Comparison of ENCODE assay signal across 24 mouse cellular contexts in genomic region chr4:88909600-88910534, GRCm38 (mm10). TPM values are rescaled to one million over a fixed set of nuclear protein-coding genes. Genes with fewer than 3 reads are reported as not detected.
DNase-seq lines count a peak whose midpoint lies in the region; ATAC-seq and TF ChIP-seq lines count a peak whose summit lies in the region.
"Had no signal": no experiment of that assay in that cellular context is flagged by ENCODE, and none has a peak within 500 bp of the region (broad histone marks: within the 10 kb centered on the region; RNA-seq: fewer than 3 reads in every experiment).

No protein-coding gene starts in this region.

- no peak for DNase-seq in liver, postnatal 0 days
- DNase-seq in liver, embryonic 11.5 days (ENCODE audit: low spot score) = no peak
- DNase-seq in 416B (ENCODE audit: low read depth) = peak; percentile 73
- DNase-seq in cerebellum, adult 8-10 months = no peak
- no peak for DNase-seq in right cerebral cortex, postnatal 10 days (ENCODE audit: low spot score in 2 of 2)
- DNase-seq: adrenal gland, adult 8-10 months; cerebellum, adult 11-12 months; cerebellum, adult 9-11 months; cerebellum, postnatal 36 days; gastrocnemius, adult 2 months; gastrocnemius, postnatal 25 days; heart, adult 11 months; heart, postnatal 10 days; heart, postnatal 4 days had no signal

- no peak overlapping the region for H3K4me2 ChIP-seq in liver, postnatal 0 days (ENCODE audit: low read depth, low read length)
- H3K4me2 ChIP-seq in liver, embryonic 11.5 days = no peak overlapping the region
- H3K4me2 ChIP-seq in heart, embryonic 11.5 days = no peak overlapping the region
- H3K4me2 ChIP-seq: embryonic facial prominence, embryonic 13.5 days; forebrain, embryonic 12.5 days; hindbrain, embryonic 13.5 days had no signal

- peak; percentile 60 for ATAC-seq in liver, postnatal 0 days
- no peak for ATAC-seq in liver, embryonic 11.5 days (replicated peaks; ENCODE audit: low FRiP score)
- peak; percentile 37 for ATAC-seq in granulocyte monocyte progenitor cell, adult 5-6 weeks (replicated peaks; ENCODE audit: poor library complexity, severe bottlenecking)
- ATAC-seq in megakaryocyte, adult 5-6 weeks (ENCODE audit: poor library complexity, severe bottlenecking) = peak; percentile 62
- no peak for ATAC-seq in heart, embryonic 11.5 days (replicated peaks; ENCODE audit: insufficient number of reproducible peaks, low FRiP score, low TSS enrichment)
- ATAC-seq: forebrain, embryonic 16.5 days; hindbrain, postnatal 0 days had no signal

- no peak overlapping the region for H3K4me3 ChIP-seq in liver, postnatal 0 days (ENCODE audit: low read depth, low read length)
- H3K4me3 ChIP-seq in liver, embryonic 11.5 days (ENCODE audit: low read depth, low read length) = no peak overlapping the region
- H3K4me3 ChIP-seq in heart, embryonic 11.5 days (ENCODE audit: low read depth, low read length) = no peak overlapping the region
- H3K4me3 ChIP-seq: embryonic facial prominence, embryonic 13.5 days; forebrain, embryonic 12.5 days; gastrocnemius, adult 2 months; hindbrain, embryonic 13.5 days had no signal

- no peak overlapping the region for H3K9ac ChIP-seq in liver, postnatal 0 days (replicated peaks)
- H3K9ac ChIP-seq in liver, embryonic 11.5 days (ENCODE audit: low read depth, low read length) = no peak overlapping the region
- no peak overlapping the region for H3K9ac ChIP-seq in heart, embryonic 11.5 days (ENCODE audit: low read depth, low read length)
- H3K9ac ChIP-seq: embryonic facial prominence, embryonic 13.5 days; forebrain, embryonic 12.5 days; hindbrain, embryonic 13.5 days had no signal

- H3K27ac ChIP-seq in liver, postnatal 0 days (ENCODE audit: low read depth) = no peak overlapping the region
- H3K27ac ChIP-seq in liver, embryonic 11.5 days (ENCODE audit: low read depth, low read length) = no peak overlapping the region
- H3K27ac ChIP-seq in heart, embryonic 11.5 days (ENCODE audit: low read depth, low read length) = no peak overlapping the region
- H3K27ac ChIP-seq: embryonic facial prominence, embryonic 13.5 days; forebrain, embryonic 12.5 days; gastrocnemius, adult 2 months; hindbrain, embryonic 13.5 days; hindbrain, postnatal 0 days had no signal

- peaks cover 5% of the 10 kb centered on the region; the same call in 1 of the 2 replicates for H3K4me1 ChIP-seq in liver, postnatal 0 days (ENCODE audit: insufficient read depth)
- peaks cover 15% of the 10 kb centered on the region for H3K4me1 ChIP-seq in liver, embryonic 11.5 days (replicated peaks; ENCODE audit: control insufficient read depth, insufficient read depth, low read length)
- H3K4me1 ChIP-seq in heart, embryonic 11.5 days (ENCODE audit: control insufficient read depth, insufficient read depth, low read length) = no peaks in the 10 kb centered on the region
- H3K4me1 ChIP-seq: embryonic facial prominence, embryonic 13.5 days; forebrain, embryonic 12.5 days; hindbrain, embryonic 13.5 days had no signal

- no peaks in the 10 kb centered on the region for H3K27me3 ChIP-seq in liver, postnatal 0 days (ENCODE audit: insufficient read depth, low read length)
- H3K27me3 ChIP-seq in liver, embryonic 11.5 days (replicated peaks; ENCODE audit: control insufficient read depth, insufficient read depth, low read length) = no peaks in the 10 kb centered on the region
- no peaks in the 10 kb centered on the region for H3K27me3 ChIP-seq in heart, embryonic 11.5 days (ENCODE audit: control insufficient read depth, insufficient read depth, low read length)
- H3K27me3 ChIP-seq: forebrain, embryonic 12.5 days; hindbrain, embryonic 13.5 days had no signal

- H3K9me3 ChIP-seq in liver, postnatal 0 days (ENCODE audit: low read length) = no peaks in the 10 kb centered on the region
- H3K9me3 ChIP-seq in liver, embryonic 11.5 days (ENCODE audit: control insufficient read depth, low read length) = no peaks in the 10 kb centered on the region
- H3K9me3 ChIP-seq in heart, embryonic 11.5 days (replicated peaks; ENCODE audit: control insufficient read depth, low read length) = no peaks in the 10 kb centered on the region
- H3K9me3 ChIP-seq: embryonic facial prominence, embryonic 13.5 days; forebrain, embryonic 12.5 days; hindbrain, embryonic 13.5 days had no signal

- TF ChIP-seq EP300 in liver, postnatal 0 days (IDR thresholded peaks at IDR 0.05; ENCODE audit: low read depth) = no peak

- H3K36me3 ChIP-seq in liver, postnatal 0 days (replicated peaks; ENCODE audit: insufficient read depth, low read length) = no peaks in the 10 kb centered on the region
- no peaks in the 10 kb centered on the region for H3K36me3 ChIP-seq in liver, embryonic 11.5 days (ENCODE audit: control insufficient read depth, insufficient read depth, low read length)
- no peaks in the 10 kb centered on the region for H3K36me3 ChIP-seq in heart, embryonic 11.5 days (ENCODE audit: control insufficient read depth, insufficient read depth, low read length)
- H3K36me3 ChIP-seq: embryonic facial prominence, embryonic 13.5 days; forebrain, embryonic 12.5 days; G1E; hindbrain, embryonic 13.5 days had no signal

- 67% methylated on average over 10 of the region's 10 CpGs for WGBS in liver, postnatal 0 days (ENCODE audit: insufficient replicate concordance)
- WGBS in liver, embryonic 11.5 days = 79% methylated on average over 10 of the region's 10 CpGs
- 78% methylated on average over 10 of the region's 10 CpGs for WGBS in heart, embryonic 11.5 days (ENCODE audit: insufficient replicate concordance)

- TF ChIP-seq CTCF in liver, postnatal 0 days (IDR thresholded peaks at IDR 0.05; ENCODE audit: low read depth) = no peak

RNA-seq across cellular contexts. Expression of gene Ifne, which starts 29.9 kb away (rescaled TPM):
- polyA plus RNA-seq in liver, postnatal 0 days (2015; fragmentation: Nextera tagmentation; extraction: Ambion mirVana) = not detected in 2 replicates
- not detected in 2 replicates for polyA plus RNA-seq in liver, embryonic 11.5 days (2014; fragmentation: Nextera tagmentation; extraction: Ambion mirVana)
- not detected in 2 replicates for total RNA-seq in granulocyte monocyte progenitor cell, adult 5-6 weeks (2014; fragmentation: Nextera tagmentation)
- total RNA-seq in granulocyte monocyte progenitor cell, adult 5-6 weeks (2017) = not detected in 2 replicates
- total RNA-seq in megakaryocyte, adult 5-6 weeks (2015) = not detected in 2 replicates
- not detected in 2 replicates for total RNA-seq in megakaryocyte, adult 5-6 weeks (2017)
- not detected in 2 replicates for polyA plus RNA-seq in heart, embryonic 11.5 days (2014; fragmentation: Nextera tagmentation; extraction: Ambion mirVana)
- total RNA-seq: adrenal gland, adult 8-10 months; G1E; gastrocnemius, adult 2 months; gastrocnemius, postnatal 25 days; heart, postnatal 10 days; heart, postnatal 4 days; hindbrain, postnatal 0 days had no signal
- polyA plus RNA-seq: embryonic facial prominence, embryonic 13.5 days; forebrain, embryonic 12.5 days; forebrain, embryonic 16.5 days; G1E; heart, embryonic 14.5 days; hindbrain, embryonic 13.5 days; hindbrain, postnatal 0 days had no signal

RNA-seq across cellular contexts. Expression of gene Ifna1, which starts 60.0 kb away (rescaled TPM):
- not detected in 2 replicates for polyA plus RNA-seq in liver, postnatal 0 days (2015; fragmentation: Nextera tagmentation; extraction: Ambion mirVana)
- polyA plus RNA-seq in liver, embryonic 11.5 days (2014; fragmentation: Nextera tagmentation; extraction: Ambion mirVana) = not detected in 2 replicates
- not detected in 2 replicates for total RNA-seq in granulocyte monocyte progenitor cell, adult 5-6 weeks (2014; fragmentation: Nextera tagmentation)
- total RNA-seq in granulocyte monocyte progenitor cell, adult 5-6 weeks (2017) = not detected in 2 replicates
- not detected in 2 replicates for total RNA-seq in megakaryocyte, adult 5-6 weeks (2015)
- total RNA-seq in megakaryocyte, adult 5-6 weeks (2017) = not detected in 2 replicates
- not detected in 2 replicates for polyA plus RNA-seq in heart, embryonic 11.5 days (2014; fragmentation: Nextera tagmentation; extraction: Ambion mirVana)
- total RNA-seq: adrenal gland, adult 8-10 months; G1E; gastrocnemius, adult 2 months; gastrocnemius, postnatal 25 days; heart, postnatal 10 days; heart, postnatal 4 days; hindbrain, postnatal 0 days had no signal
- polyA plus RNA-seq: embryonic facial prominence, embryonic 13.5 days; forebrain, embryonic 12.5 days; forebrain, embryonic 16.5 days; G1E; heart, embryonic 14.5 days; hindbrain, embryonic 13.5 days; hindbrain, postnatal 0 days had no signal

Comparison
In these comparisons a context has a peak if more than half of its experiments do, and no peak if none do; other contexts are left out.
1. ATAC-seq: peak in liver, postnatal 0 days (single experiment), granulocyte monocyte progenitor cell, adult 5-6 weeks (single experiment) and megakaryocyte, adult 5-6 weeks (single experiment); none in liver, embryonic 11.5 days (single experiment) and heart, embryonic 11.5 days (single experiment).